Mouse (Mus musculus) kidney, adult 11 months (tissue): Measurements from ENCODE around the gene Smoc2.

Experiments
- DNase-seq: peaks from one replicate; pipeline ENCODE4 v3.0.0; 2022

Smoc2 gene

GRCm38 (mm10) chr17:14353219-14354079 lies 74.1 kb downstream of the Smoc2 start:
- no peak for DNase-seq

- no peak for DNase-seq
These were observed 82.2 kb downstream of the Smoc2 start for GRCm38 (mm10) chr17:14361511-14361910.

GRCm38 (mm10) chr17:14370476-14370875 lies 91.2 kb downstream of the Smoc2 start:
- DNase-seq, result no peak

DNA sequence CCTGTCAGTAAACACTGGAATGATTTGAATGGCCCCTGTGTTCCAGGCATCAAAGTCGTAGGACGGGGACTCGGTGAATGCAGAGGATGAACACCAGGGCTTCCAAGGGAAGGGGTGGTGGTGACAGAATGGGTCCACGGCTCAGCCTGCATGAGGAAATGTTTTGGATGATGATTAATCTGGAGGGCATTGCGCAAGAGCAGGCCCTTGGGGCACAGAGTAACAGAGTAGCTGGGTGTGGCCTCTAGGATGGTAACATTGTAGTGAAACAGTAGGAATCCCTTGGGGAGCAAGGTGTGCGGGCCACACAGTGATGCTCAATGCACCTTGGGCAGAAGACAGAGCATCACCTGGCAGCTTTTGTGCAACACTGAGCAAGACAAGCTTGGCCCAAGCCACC lies 92.3 kb downstream of the Smoc2 start:
- peak; percentile 60 for DNase-seq

GRCm38 (mm10) chr17:14372324-14373145 lies 93.2 kb downstream of the Smoc2 start:
- peak; percentile 28 for DNase-seq

DNA sequence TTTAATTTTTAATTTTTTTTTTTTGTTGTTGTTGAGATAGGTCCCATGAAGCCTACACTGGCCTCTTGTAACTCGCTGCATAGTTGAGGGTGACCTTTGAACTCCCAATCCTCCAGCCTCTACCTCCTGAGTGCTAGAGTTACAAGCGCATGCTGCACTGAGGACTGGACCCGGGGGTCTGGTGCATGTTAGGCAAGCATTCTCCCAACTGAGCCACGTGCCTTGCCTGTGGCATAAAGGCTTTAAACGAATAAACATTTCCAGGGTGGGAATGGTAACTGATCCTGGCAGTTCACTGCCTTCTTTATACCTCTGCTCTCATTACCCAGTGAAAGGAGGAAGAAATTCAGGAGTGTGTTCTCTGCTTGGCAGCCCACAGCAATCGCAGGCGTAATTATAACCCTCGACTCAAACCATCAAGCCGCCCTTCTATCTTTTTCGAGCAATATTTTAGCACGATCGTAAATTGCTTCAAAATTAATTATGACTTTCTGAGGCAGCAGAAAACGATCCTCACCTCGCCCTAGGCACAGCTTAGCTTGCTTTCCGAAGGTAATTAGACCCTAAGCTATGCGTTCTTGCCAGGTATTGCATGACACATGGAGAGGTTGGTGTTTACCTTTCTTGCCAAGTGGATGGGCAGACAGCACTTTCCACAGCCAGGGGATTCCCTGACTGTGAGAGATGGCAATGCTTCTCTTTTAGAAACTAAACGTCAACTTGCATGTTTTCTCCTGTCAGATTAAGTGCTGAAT lies 99.6 kb downstream of the Smoc2 start:
- DNase-seq, result no peak

- no peak for DNase-seq
These were observed 100.2 kb downstream of the Smoc2 start for GRCm38 (mm10) chr17:14379518-14379917.

GRCm38 (mm10) chr17:14379966-14380365 lies 100.7 kb downstream of the Smoc2 start:
- no peak for DNase-seq

GRCm38 (mm10) chr17:14380526-14380925 lies 101.2 kb downstream of the Smoc2 start:
- DNase-seq, result no peak

GRCm38 (mm10) chr17:14381482-14381881 lies 102.2 kb downstream of the Smoc2 start:
- DNase-seq, result no peak

DNA sequence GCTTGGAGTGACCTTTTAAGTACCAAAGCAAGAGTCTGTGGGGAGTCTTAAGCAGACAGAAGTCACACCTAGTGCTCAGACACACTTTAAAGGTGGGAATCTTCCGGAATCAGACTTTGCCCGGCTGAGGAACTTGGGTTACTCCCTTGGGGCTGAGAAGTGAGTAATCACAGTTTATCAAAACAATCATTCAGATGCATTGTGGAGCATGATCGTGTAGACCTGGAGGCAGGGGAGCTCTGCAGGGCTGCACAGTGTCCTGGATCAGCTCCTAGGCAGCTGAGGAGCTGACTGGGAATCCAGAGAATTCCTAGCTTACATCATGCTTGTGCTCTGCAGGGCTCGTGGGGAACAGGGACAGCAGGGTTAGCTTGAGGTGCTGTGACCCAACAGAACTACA lies 104.7 kb downstream of the Smoc2 start:
- no peak for DNase-seq

GRCm38 (mm10) chr17:14384980-14385379 lies 105.7 kb downstream of the Smoc2 start:
- DNase-seq, result no peak

DNA sequence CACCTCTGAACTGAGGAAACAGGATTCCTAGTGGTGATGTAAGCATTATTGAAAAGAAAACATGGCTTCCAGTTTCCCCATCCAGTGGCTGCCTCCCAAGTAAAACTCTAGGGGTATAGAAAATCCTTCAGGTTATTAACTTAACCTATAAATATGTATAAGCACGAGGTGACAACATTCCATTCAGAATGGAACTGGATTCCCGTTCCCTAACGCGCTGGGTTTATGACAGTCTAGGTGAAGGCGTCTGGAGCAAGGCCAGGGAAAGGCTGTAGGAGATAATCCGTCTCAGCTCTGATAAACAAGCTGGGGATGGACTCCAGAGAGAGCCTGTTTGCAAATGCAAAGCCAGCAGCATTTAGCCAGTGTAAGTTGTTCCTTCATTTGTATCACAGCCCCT lies 108.0 kb downstream of the Smoc2 start:
- DNase-seq, result no peak

DNA sequence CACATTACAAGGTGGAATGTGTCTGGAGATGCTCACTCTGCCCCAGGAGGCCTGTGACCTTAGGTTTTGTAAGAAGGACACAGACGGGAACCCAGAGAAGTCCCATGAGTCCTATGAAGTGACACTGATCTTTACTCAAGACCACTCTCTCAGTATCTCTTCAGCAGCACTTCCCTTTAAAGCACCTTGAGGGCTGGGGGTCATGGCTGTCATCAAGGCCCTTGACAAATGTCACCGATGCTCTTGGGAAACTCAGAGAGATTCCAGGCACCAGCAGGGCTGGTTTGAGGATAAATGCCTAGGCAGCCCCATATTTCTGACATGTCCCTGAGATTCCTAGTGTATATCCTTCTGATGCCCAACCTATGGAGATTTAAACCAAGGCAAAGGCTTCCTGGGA lies 113.1 kb downstream of the Smoc2 start:
- DNase-seq, result no peak

- peak; percentile 6 for DNase-seq
These were observed 115.6 kb downstream of the Smoc2 start for GRCm38 (mm10) chr17:14394861-14395260.

DNA sequence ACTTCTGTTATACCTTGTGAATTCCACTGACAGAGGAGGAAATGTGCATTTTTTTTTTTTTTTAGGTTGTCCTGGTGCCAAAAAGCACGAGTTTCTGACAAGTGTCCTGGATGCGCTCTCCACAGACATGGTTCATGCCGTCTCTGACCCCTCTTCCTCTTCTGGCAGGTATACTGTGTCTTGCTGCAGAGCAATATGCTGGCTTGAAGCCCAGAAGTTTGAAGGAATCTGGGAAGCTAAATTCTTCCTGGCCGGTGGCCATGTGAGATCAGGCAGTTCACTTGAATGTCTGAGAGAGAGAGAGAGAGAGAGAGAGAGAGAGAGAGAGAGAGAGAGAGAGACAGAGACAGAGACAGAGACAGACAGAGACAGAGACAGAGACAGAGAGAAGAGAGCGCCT lies 118.2 kb downstream of the Smoc2 start:
- DNase-seq, result peak; percentile 81

DNA sequence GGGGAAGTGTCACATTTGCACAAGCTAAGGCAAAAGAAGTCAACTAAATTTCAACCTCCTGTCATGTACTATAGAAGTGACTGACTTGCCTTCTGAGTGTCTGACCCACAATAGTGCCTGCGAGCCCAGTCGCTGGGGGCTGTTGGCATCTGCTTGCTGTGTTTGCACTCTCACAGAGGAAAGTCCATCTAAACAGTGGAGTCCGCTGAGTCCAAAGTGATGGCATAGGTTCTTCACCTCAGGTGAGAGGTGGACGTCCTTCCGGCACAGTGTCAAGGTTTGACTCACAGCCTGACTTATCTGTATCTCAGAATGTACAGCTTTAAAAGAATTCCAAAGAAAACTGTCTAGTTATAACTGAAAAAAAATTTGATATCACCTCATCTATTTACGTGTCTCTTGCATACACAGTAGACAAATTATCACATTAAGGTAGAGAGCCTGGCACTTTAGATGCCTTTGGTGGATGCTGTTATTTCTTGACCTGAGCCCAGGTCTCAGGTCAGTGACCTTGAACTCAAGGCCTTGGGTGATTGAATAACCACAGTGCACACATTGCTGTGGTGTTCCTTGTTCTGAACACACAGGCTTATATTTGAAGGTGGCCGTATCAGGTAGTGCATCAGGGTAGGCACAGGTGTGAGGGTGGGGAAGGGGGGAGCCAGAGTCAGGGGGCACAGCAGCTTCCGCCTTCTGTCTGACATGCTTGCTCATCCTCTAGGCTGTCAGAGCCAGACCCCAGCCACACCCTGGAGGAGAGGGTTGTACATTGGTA lies 119.5 kb downstream of the Smoc2 start:
- DNase-seq, result peak; percentile 23

GRCm38 (mm10) chr17:14400960-14401359 lies 121.7 kb downstream of the Smoc2 start:
- no peak for DNase-seq

DNA sequence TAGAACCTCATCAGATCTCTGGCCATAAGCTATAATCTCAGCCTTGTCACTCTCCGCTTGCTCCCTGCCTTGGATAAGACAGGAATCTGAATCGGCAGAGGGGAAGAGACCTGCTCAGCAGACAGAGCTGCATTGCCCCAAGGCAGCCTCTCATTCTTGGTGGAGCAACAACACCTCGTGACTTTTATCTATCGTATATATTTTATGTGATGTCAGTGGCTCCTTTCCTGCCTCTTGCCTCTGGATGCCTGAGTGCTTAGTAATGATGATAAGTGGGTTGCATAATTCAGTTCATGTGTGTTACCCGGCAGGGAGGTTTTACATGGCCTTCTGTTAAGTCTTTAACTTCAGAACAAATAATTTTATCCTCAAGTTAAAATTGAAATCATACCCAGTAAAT lies 128.6 kb downstream of the Smoc2 start:
- DNase-seq, result no peak

DNA sequence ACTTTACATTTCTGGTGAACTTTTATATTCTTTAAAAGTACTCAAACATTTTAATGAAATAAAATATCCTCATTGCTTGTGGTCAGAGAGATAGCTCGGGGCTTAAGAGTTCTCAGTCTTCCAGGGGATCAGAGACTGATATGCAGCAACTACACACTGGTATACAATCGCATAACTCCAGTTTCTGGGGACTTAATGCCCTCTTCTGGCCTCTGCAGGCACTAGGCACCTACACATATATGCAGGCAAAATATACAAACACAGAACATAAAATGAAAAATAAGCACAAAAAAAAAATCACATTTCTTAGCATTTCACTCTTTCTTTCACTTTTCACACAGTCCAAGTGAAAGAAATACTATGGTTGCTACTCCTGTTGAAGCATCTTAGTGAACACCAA lies 133.2 kb downstream of the Smoc2 start:
- DNase-seq, result no peak

DNA sequence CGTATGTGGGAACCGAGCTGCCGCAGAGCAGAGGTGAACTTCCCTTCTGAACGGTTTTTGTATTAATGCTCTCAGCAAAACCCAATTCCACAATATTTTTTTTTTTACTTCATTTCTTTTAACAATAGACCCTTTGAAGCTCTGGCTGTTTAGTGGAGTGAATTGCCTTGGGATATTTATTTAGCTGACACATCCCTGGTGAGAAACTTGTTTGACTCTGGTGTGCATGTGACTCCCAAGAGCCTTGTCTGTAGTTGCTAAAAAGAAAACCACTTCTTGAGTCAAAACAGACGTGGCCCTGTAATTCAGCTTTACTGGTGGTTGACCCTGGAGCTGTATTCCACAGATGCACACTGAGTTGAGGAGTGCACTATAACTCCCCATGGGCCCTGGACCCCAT lies 135.2 kb downstream of the Smoc2 start:
- DNase-seq, result no peak

DNA sequence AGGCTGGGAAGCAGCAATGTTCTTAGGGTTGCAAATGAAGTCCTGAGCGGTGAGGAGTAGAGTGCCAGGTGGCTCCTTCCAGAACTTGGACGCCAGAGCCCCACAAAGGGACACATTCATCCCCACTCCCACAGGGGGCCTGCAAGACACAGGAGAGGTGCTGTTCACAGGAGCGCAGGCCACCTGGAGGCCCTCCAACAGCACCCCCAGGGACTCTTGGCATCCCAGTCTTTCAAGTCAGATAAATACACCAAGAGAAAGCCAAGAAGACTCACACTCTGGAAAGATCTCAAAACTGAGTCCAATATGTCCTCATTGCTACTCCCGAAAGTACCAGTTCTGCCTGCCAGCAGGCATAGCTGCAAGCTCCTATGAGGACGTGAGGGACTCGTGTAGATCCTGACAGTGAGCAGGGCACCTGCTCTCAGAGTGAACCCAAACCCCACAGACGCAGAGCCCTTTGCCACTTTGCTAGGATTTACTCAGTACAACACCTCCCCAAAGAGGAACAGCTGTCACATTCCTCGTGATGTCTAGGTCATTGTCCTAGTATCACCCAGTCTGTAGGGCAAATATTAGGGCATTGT lies 141.2 kb downstream of the Smoc2 start:
- no peak for DNase-seq
